Mouse (Mus musculus) forebrain, postnatal 0 days (tissue): ENCODE measurements around the gene Armcx6. TPM values are rescaled to one million over a fixed set of nuclear protein-coding genes. Genes with fewer than 3 reads are reported as not detected.
"Not testable (repeated sequence)": the region's sequence is repeated elsewhere in the genome, so short reads cannot be mapped to it uniquely, and the experiment has no call there.

Experiments used
- ATAC-seq: fragments of 200-750 bp; cut with Nextera tagmentation; 2 replicates; pipeline ENCODE4 v1.8.0; 2017; ENCODE audit warnings: mild to moderate bottlenecking, moderate library complexity
- DNase-seq: peaks from one replicate; pipeline ENCODE4 v3.0.0-alpha.2; 2015
- H3K27ac ChIP-seq: fragments of 300-500 bp; sonication (generic); 2 replicates; pipeline ENCODE4 v1.5.1; 2014; ENCODE audit warnings: low read depth, mild to moderate bottlenecking, antibody characterized with exemption, low read length, moderate library complexity, mixed read lengths
- H3K27me3 ChIP-seq: fragments of 300-500 bp; sonication (generic); 2 replicates; pipeline ENCODE4 v1.6.1; 2014; ENCODE audit warnings: mild to moderate bottlenecking, low read length, mixed read lengths; ENCODE audit not compliant: insufficient read depth
- H3K36me3 ChIP-seq: fragments of 300-500 bp; sonication (generic); 2 replicates; pipeline ENCODE4 v1.6.1; 2014; ENCODE audit warnings: mild to moderate bottlenecking, moderate library complexity; ENCODE audit not compliant: insufficient read depth
- H3K4me1 ChIP-seq: fragments of 300-500 bp; sonication (generic); 2 replicates; pipeline ENCODE4 v1.6.1; 2014; ENCODE audit warnings: antibody characterized with exemption; ENCODE audit not compliant: insufficient read depth
- H3K4me2 ChIP-seq: fragments of 300-500 bp; sonication (generic); 2 replicates; pipeline ENCODE4 v1.6.1; 2014; ENCODE audit warnings: low read depth, mild to moderate bottlenecking, moderate library complexity
- H3K4me3 ChIP-seq: fragments of 300-500 bp; sonication (generic); 2 replicates; pipeline ENCODE4 v1.5.1; 2014; ENCODE audit warnings: low read depth, low read length, mixed read lengths
- H3K9ac ChIP-seq: fragments of 300-500 bp; sonication (generic); 2 replicates; pipeline ENCODE4 v1.6.1; 2014; ENCODE audit warnings: mild to moderate bottlenecking
- H3K9me3 ChIP-seq: fragments of 300-500 bp; sonication (generic); 2 replicates; pipeline ENCODE4 v1.6.1; 2016; ENCODE audit warnings: low read length
- CTCF ChIP-seq: sonication (generic); IDR thresholded peaks from 2 replicates; pipeline ENCODE4 v1.5.1; 2016; ENCODE audit warnings: antibody characterized with exemption, control low read depth, low read depth
- WGBS: fragments of 180-500 bp; shearing (Covaris S2); extraction: QIAGEN DNeasy Blood & Tissue Kit; methylation state at CpG from one replicate; pipeline ENCODE4 v1.1.7; 2014; 5-methylcytosine and 5-hydroxymethylcytosine counted together
- polyA plus RNA-seq: library from polyadenylated mRNA; unstranded; fragments of >200 nt; fragmentation: Nextera tagmentation; extraction: Ambion mirVana; gene quantifications from 2 replicates; pipeline ENCODE4 v1.2.1, GENCODE M21; 2015
- total RNA-seq: library from RNA; depleted of rRNA; stranded (reverse); fragments of >200 nt; gene quantifications from 2 replicates; pipeline ENCODE4 v1.2.3, GENCODE M21; 2014; rRNA removed

Gene Armcx6
- total RNA-seq (28.1 and 31.6 TPM in 2 replicates), polyA plus RNA-seq (30.8 and 40.9 TPM in 2 replicates)

DNA sequence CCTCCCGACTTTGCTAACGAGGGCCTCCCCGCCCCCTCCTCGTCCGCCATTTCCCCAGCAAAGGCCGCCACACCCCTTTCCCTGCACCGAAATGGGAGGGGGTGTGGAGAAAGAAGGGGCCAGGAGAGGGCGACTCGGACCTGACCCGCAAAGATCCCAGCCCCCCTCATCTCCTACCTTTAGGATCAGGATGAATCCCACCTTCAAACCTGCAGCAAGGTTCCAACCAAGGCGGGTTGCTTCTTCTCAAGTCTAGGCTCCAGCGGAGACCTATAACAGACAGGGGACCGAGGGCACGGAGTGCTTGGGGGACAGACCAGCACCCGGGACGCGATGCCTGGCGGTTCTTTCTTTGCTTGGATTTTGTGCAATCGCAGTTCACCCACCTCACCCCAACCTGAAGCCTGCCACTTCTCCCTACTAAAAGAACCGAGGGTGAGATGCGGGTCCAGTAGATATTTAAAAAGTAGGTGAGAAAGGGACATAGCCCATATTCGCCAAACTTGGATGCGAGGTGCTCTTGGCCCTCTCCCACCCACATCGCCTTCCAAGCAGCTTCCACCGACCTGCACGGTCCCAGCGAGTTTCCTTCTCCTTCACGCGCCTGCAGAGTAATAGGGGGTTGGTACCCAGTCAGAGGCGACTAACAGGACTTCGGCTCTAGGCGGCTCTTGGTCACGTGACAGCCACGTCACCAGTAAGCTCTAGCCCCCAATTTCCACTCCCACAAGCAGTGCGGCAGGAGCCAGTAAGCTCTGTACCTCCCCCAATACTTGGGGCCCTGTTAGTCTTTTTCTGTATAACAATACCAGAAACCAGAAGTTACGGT is at the start of gene Armcx6:
Armcx6 (minus strand) TSS at position 654 of the 829 bp plus-strand sequence.
- peak within 1 kb of the TSS; percentile 52 for H3K4me2 ChIP-seq
- no peaks in the 10 kb centered on the region for H3K27me3 ChIP-seq
- H3K36me3 ChIP-seq, result no peaks in the 10 kb centered on the region
- DNase-seq (peak; percentile 83), ATAC-seq (peak; percentile 94)
- peak within 1 kb of the TSS; percentile 57; the same call in 1 of the 2 replicates for H3K27ac ChIP-seq
- TF ChIP-seq CTCF, result peak; percentile 19; the same call in 1 of the 2 replicates
- H3K9ac ChIP-seq, result peak within 1 kb of the TSS; percentile 59
- H3K9me3 ChIP-seq, result no peaks in the 10 kb centered on the region
- 0 out of 2 replicates have a peak, but pooled peaks cover 3% of the 10 kb centered on the region for H3K4me1 ChIP-seq
- H3K4me3 ChIP-seq, result peak within 1 kb of the TSS; percentile 50
- 27% methylated on average over 36 of the region's 36 CpGs for WGBS

DNA sequence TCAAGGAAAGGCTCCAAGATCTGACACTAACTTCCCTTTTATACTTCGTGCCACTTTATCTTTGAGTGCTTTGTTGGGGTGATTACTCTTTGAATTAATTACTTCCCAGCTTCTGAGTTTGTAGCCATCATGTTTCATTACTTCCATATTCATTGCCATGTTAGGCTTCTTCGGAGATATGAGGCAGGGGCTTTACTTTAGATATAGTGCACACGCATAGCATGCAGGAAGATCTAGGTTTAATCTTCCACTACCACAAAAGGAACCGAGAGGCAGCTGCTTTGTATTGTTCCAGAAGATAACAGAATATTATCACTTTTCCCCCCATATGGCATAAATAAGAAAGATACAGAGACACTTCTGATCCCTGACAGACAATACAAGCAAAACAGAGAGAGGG is 36.5 kb upstream of the Armcx6 start:
- no peaks in the 10 kb centered on the region for H3K9me3 ChIP-seq
- no peak overlapping the region for H3K4me3 ChIP-seq
- no peak overlapping the region for H3K4me2 ChIP-seq
- ATAC-seq (no peak), DNase-seq (no peak)
- 75% methylated on average over 4 of the region's 4 CpGs for WGBS
- TF ChIP-seq CTCF, result no peak
- H3K36me3 ChIP-seq, result no peaks in the 10 kb centered on the region
- no peaks in the 10 kb centered on the region for H3K27me3 ChIP-seq
- no peaks in the 10 kb centered on the region for H3K4me1 ChIP-seq
- H3K9ac ChIP-seq, result no peak overlapping the region
- H3K27ac ChIP-seq, result no peak overlapping the region

DNA sequence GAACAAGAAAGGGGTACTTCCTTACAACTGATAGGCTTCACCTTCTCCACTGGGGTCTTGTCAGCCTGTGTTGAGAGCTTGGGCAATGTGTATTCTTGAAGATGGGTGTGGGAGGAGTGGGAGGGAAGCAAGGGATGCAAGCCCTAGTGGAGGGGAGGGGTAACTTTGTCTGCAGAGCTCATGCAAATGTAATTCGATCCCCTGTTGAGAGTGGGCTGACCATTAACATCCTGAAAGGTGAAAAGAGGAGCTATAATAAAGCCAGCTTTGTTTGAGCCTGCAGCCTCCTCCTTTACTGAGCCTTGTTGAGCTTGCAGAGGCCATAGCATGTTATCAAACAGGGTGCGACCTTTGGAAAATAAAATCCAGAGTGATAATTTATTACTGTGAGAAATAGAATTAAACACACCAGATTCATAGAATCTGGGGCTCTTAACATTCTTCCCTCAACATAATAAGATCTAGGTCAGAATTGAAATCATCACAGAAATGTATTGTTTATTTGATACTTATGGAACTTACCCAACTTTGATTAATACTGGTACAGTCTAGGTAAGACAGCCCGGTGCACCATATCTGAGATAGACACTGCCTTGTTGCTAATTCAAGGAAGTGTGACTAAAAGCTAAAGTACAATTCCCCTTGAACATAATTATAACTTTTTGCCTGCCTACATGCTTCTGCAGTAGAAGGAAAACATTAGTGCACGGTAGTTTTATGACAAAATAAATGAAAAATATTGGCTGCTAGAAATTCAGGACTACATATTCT is 12.4 kb upstream of the Armcx6 start:
- H3K27ac ChIP-seq, H3K4me2 ChIP-seq, H3K4me3 ChIP-seq, DNase-seq, H3K36me3 ChIP-seq, H3K4me1 ChIP-seq, H3K27me3 ChIP-seq, ATAC-seq, H3K9ac ChIP-seq, H3K9me3 ChIP-seq: not testable (repeated sequence)
- WGBS, result 36% methylated on average over 4 of the region's 4 CpGs

DNA sequence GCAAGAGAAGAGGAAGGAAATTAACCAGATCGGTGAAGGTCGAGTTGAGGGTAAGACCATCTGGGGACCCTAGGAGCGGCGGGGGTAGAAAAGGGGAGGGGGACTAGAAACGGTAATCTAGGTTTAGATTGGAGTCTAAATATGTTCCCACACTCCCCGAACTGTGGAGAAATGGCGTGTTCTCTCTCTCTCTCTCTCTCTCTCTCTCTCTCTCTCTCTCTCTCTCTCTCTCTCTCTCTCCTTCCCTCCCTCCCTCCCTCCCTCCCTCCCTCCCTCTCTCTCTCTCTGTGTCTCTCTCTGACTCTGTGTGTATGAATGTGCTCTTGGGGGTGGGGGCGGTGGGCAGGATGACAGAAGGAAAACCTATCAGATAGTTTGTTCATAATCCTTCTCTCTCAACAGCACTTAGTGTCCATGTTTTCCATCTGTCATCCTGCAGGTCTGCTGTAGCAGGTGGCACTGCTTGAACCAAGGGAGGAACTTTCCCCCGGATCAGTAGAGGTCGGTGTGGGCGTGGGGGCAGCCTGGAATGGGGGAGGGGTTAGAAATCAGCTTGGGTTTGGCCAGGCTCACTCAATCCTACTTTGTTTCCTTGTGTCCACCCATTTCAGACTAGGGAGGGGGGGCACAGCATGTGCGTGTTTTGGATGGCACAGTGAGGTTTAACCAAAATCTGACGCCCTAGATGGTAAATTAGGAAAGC is 6.2 kb upstream of the Armcx6 start:
- DNase-seq (peak; percentile 8), ATAC-seq (peak; percentile 47)
- H3K36me3 ChIP-seq, result no peaks in the 10 kb centered on the region
- peak overlapping the region; percentile 51 for H3K4me3 ChIP-seq
- H3K27ac ChIP-seq, result peak overlapping the region; percentile 69
- no peak for TF ChIP-seq CTCF
- H3K9ac ChIP-seq, result peak overlapping the region; percentile 70
- H3K9me3 ChIP-seq, result no peaks in the 10 kb centered on the region
- H3K4me2 ChIP-seq, result peak overlapping the region; percentile 52
- no peaks in the 10 kb centered on the region for H3K27me3 ChIP-seq
- 29% methylated on average over 13 of the region's 13 CpGs for WGBS
- no peaks in the 10 kb centered on the region for H3K4me1 ChIP-seq

GRCm38 (mm10) chrX:134756434-134757292 is 5.4 kb upstream of the Armcx6 start, which contains the start of gene Armcx3:
Gene Armcx3 (plus strand): TSS chrX:134756595.
- peak within 1 kb of the TSS; percentile 51 for H3K4me3 ChIP-seq
- H3K4me1 ChIP-seq, result no peaks in the 10 kb centered on the region
- H3K9me3 ChIP-seq, result no peaks in the 10 kb centered on the region
- TF ChIP-seq CTCF, result no peak
- H3K36me3 ChIP-seq, result no peaks in the 10 kb centered on the region
- H3K27me3 ChIP-seq, result no peaks in the 10 kb centered on the region
- peak within 1 kb of the TSS; percentile 69 for H3K27ac ChIP-seq
- peak within 1 kb of the TSS; percentile 70 for H3K9ac ChIP-seq
- peak; percentile 93 for ATAC-seq
- WGBS, result 35% methylated on average over 46 of the region's 46 CpGs
- peak within 1 kb of the TSS; percentile 52 for H3K4me2 ChIP-seq
- peak; percentile 75 for DNase-seq

DNA sequence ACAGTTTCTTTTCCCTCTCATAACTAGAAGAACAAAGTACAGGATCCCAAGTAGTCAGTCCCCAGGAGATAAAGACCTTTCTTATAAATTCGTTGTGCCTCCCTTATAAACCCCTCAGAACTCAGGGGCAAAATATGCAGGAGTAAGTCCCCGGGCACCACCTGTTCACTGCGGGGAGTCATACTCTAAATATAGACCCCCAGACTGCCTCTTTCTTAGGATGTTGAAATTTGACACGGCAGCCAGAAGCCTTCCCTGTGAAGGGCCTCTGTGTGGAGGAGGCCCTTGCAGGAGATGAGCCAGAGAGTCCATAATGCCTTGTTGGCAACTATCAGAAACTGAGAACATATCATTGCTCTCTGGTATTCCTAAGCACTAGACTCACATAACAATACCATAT is 1.4 kb upstream of the Armcx6 start:
- Histone ChIP-seq H3K9ac (no peak overlapping the region), H3K27me3 (no peaks in the 10 kb centered on the region), H3K36me3 (no peaks in the 10 kb centered on the region), H3K4me2 (no peak overlapping the region), H3K4me1 (0 out of 2 replicates have a peak, but pooled peaks cover 3% of the 10 kb centered on the region), H3K27ac (no peak overlapping the region), H3K9me3 (no peaks in the 10 kb centered on the region), H3K4me3 (no peak overlapping the region)
- ATAC-seq (no peak), DNase-seq (no peak)
- no peak for TF ChIP-seq CTCF
- WGBS, result 32% methylated on average over 4 of the region's 4 CpGs
